Mouse (Mus musculus) C2C12 (cell line): ENCODE measurements around the gene Sec14l1. TPM values are rescaled to one million over a fixed set of nuclear protein-coding genes. Genes with fewer than 3 reads are reported as not detected.

Experiments used
- H3K27me3 ChIP-seq: one replicate; pipeline ENCODE4 v1.6.1; 2011; ENCODE audit not compliant: control insufficient read depth, insufficient read depth, insufficient read length
- H3K36me3 ChIP-seq: one replicate; pipeline ENCODE4 v1.6.1; 2011; ENCODE audit not compliant: control insufficient read depth, insufficient read depth
- H3K4me3 ChIP-seq: one replicate; pipeline ENCODE4 v1.5.1; 2011; ENCODE audit warnings: mild to moderate bottlenecking, control low read depth; ENCODE audit not compliant: poor library complexity, insufficient read depth, severe bottlenecking
- H3K79me2 ChIP-seq: one replicate; pipeline ENCODE4 v1.6.1; 2011; ENCODE audit not compliant: control insufficient read depth, insufficient read depth
- H3K79me3 ChIP-seq: one replicate; pipeline ENCODE4 v1.6.1; 2011; ENCODE audit warnings: low read depth, control low read depth
- H3ac ChIP-seq: one replicate; pipeline ENCODE3; 2011; ENCODE audit warnings: low read depth; ENCODE audit not compliant: control insufficient read depth, insufficient read length
- CEBPB ChIP-seq: IDR thresholded peaks from one replicate; pipeline ENCODE4 v1.6.1; 2011; ENCODE audit warnings: low read depth, mild to moderate bottlenecking, control low read depth, moderate library complexity
- CTCF ChIP-seq: IDR thresholded peaks from one replicate; pipeline ENCODE4 v1.5.1; 2011; ENCODE audit not compliant: control insufficient read depth, insufficient read depth, insufficient read length
- FOSL1 ChIP-seq: IDR thresholded peaks from one replicate; pipeline ENCODE4 v1.8.0; 2011; ENCODE audit warnings: mild to moderate bottlenecking, low read length; ENCODE audit not compliant: poor library complexity, insufficient read depth, severe bottlenecking
- MAX ChIP-seq: IDR thresholded peaks from one replicate; pipeline ENCODE4 v1.6.1; 2011; ENCODE audit warnings: mild to moderate bottlenecking, control low read depth
- MYOD1 ChIP-seq: IDR thresholded peaks from one replicate; pipeline ENCODE4 v1.6.1; 2011; ENCODE audit warnings: low read depth; ENCODE audit not compliant: control insufficient read depth, insufficient read length
- MYOG ChIP-seq: IDR thresholded peaks from one replicate; pipeline ENCODE4 v1.6.1; 2011; ENCODE audit not compliant: control insufficient read depth, insufficient read length; ENCODE audit errors: extremely low read depth
- USF1 ChIP-seq: IDR thresholded peaks from one replicate; pipeline ENCODE4 v1.6.1; 2011; ENCODE audit warnings: low read depth, mild to moderate bottlenecking, control low read depth, moderate library complexity
- polyA plus RNA-seq: library from polyadenylated mRNA; unstranded; fragments of >200 nt; fragmentation: generic; extraction: Trizol; gene quantifications from one replicate; pipeline ENCODE4 v1.2.1, GENCODE M21; 2012; ENCODE audit warnings: missing spikeins

Gene Sec14l1
- polyA plus RNA-seq, 1 experiment = 41.9 TPM

GRCm38 (mm10) chr11:117159257-117159945, 44.4 kb downstream of the Sec14l1 start:
- H3K79me3 ChIP-seq = no peaks in the 10 kb centered on the region
- H3K4me3 ChIP-seq = no peak overlapping the region
- no peaks in the 10 kb centered on the region for H3K27me3 ChIP-seq
- peaks cover 36% of the 10 kb centered on the region for H3K36me3 ChIP-seq
- TF ChIP-seq MAX (no peak), MYOG (no peak), USF1 (no peak), FOSL1 (no peak), CEBPB (no peak), MYOD1 (no peak), CTCF (no peak)
- H3K79me2 ChIP-seq = no peaks in the 10 kb centered on the region
- no peak overlapping the region for H3ac ChIP-seq

GRCm38 (mm10) chr11:117159946-117160307, 45.0 kb downstream of the Sec14l1 start:
- Histone ChIP-seq H3K36me3 (peaks cover 35% of the 10 kb centered on the region), H3ac (no peak overlapping the region), H3K4me3 (no peak overlapping the region), H3K79me2 (no peaks in the 10 kb centered on the region), H3K27me3 (no peaks in the 10 kb centered on the region), H3K79me3 (no peaks in the 10 kb centered on the region)
- TF ChIP-seq CTCF (no peak), MAX (no peak), MYOG (no peak), MYOD1 (no peak), USF1 (no peak), FOSL1 (no peak), CEBPB (no peak)

GRCm38 (mm10) chr11:117160791-117161190, 45.8 kb downstream of the Sec14l1 start:
- Histone ChIP-seq H3K79me3 (no peaks in the 10 kb centered on the region), H3K4me3 (no peak overlapping the region), H3K79me2 (no peaks in the 10 kb centered on the region), H3K27me3 (no peaks in the 10 kb centered on the region), H3K36me3 (peaks cover 27% of the 10 kb centered on the region), H3ac (no peak overlapping the region)
- TF ChIP-seq USF1 (no peak), FOSL1 (no peak), CTCF (no peak), MYOD1 (no peak), MAX (no peak), MYOG (no peak), CEBPB (no peak)

- Histone ChIP-seq H3K27me3 (no peaks in the 10 kb centered on the region), H3K79me3 (no peaks in the 10 kb centered on the region), H3K36me3 (peaks cover 20% of the 10 kb centered on the region), H3K79me2 (no peaks in the 10 kb centered on the region), H3K4me3 (no peak overlapping the region), H3ac (no peak overlapping the region)
- no peak for TF ChIP-seq MYOD1
Observed at GRCm38 (mm10) chr11:117161574-117161973, 46.6 kb downstream of the Sec14l1 start.

GRCm38 (mm10) chr11:117163098-117163497, 48.1 kb downstream of the Sec14l1 start:
- Histone ChIP-seq H3ac (no peak overlapping the region), H3K27me3 (no peaks in the 10 kb centered on the region), H3K36me3 (peaks cover 8% of the 10 kb centered on the region), H3K79me3 (no peaks in the 10 kb centered on the region), H3K79me2 (no peaks in the 10 kb centered on the region), H3K4me3 (no peak overlapping the region)
- TF ChIP-seq USF1 (no peak), MYOD1 (no peak), FOSL1 (no peak), MAX (no peak), CTCF (no peak), CEBPB (no peak), MYOG (no peak)

- Histone ChIP-seq H3K79me3 (no peaks in the 10 kb centered on the region), H3K36me3 (peaks cover 1% of the 10 kb centered on the region), H3ac (no peak overlapping the region), H3K27me3 (no peaks in the 10 kb centered on the region), H3K4me3 (no peak overlapping the region), H3K79me2 (no peaks in the 10 kb centered on the region)
- no peak for TF ChIP-seq MYOG
- no peak for TF ChIP-seq MAX
- no peak for TF ChIP-seq FOSL1
- no peak for TF ChIP-seq CTCF
- TF ChIP-seq MYOD1 = no peak
- no peak for TF ChIP-seq USF1
- no peak for TF ChIP-seq CEBPB
Observed at GRCm38 (mm10) chr11:117163771-117164170, 48.8 kb downstream of the Sec14l1 start.
